Mouse (Mus musculus): ENCODE measurements at regions not wholly inside any gene's neighbourhood (a gene's known extent, or its start where the extent isn't known, plus 50 kb on each side); places are given as distances from the start of the nearest gene placed in this dataset.

GRCm38 (mm10) chr14:31896500-31896899 lies 66.0 kb upstream of the Ankrd28 start:
- TF ChIP-seq CTCF (conservative IDR thresholded peaks at IDR 0.05; ENCODE audit: low read length) (no peak), POU5F1 (IDR thresholded peaks at IDR 0.05; ENCODE audit: borderline replicate concordance, low read length) (no peak), NANOG (IDR thresholded peaks at IDR 0.05; ENCODE audit: borderline replicate concordance, low read length) (no peak)
